Mouse (Mus musculus) hindbrain, postnatal 0 days (tissue): ENCODE results near the gene Katnbl1. TPM values are rescaled to one million over a fixed set of nuclear protein-coding genes. Genes with fewer than 3 reads are reported as not detected.

Experiments used
- ATAC-seq: fragments of 200-750 bp; cut with Nextera tagmentation; 2 replicates; pipeline ENCODE4 v1.8.0; 2017; ENCODE audit warnings: mild to moderate bottlenecking, moderate TSS enrichment, moderate library complexity
- DNase-seq: peaks from one replicate; pipeline ENCODE4 v3.0.0-alpha.2; 2015; ENCODE audit warnings: low spot score
- H3K27ac ChIP-seq: fragments of 300-500 bp; sonication (generic); 2 replicates; pipeline ENCODE4 v1.5.1; 2014; ENCODE audit warnings: mild to moderate bottlenecking
- H3K27me3 ChIP-seq: fragments of 300-500 bp; sonication (generic); 2 replicates; pipeline ENCODE4 v1.6.1; 2014; ENCODE audit warnings: low read length, mixed read lengths; ENCODE audit not compliant: insufficient read depth
- H3K36me3 ChIP-seq: fragments of 300-500 bp; sonication (generic); 2 replicates; pipeline ENCODE4 v1.6.1; 2014; ENCODE audit warnings: low read length, mixed read lengths; ENCODE audit not compliant: insufficient read depth
- H3K4me1 ChIP-seq: fragments of 300-500 bp; sonication (generic); 2 replicates; pipeline ENCODE4 v1.6.1; 2014; ENCODE audit warnings: antibody characterized with exemption, low read length, mixed read lengths; ENCODE audit not compliant: insufficient read depth
- H3K4me2 ChIP-seq: fragments of 300-500 bp; sonication (generic); 2 replicates; pipeline ENCODE4 v1.6.1; 2014; ENCODE audit warnings: low read depth, mild to moderate bottlenecking, low read length, moderate library complexity, mixed read lengths
- H3K4me3 ChIP-seq: fragments of 300-500 bp; sonication (generic); 2 replicates; pipeline ENCODE4 v1.5.1; 2014; ENCODE audit warnings: low read length
- H3K9ac ChIP-seq: fragments of 300-500 bp; sonication (generic); replicated peaks from 2 replicates; pipeline ENCODE4 v1.6.1; 2014; ENCODE audit warnings: mild to moderate bottlenecking, low read length, moderate library complexity, mixed read lengths
- H3K9me3 ChIP-seq: fragments of 300-500 bp; sonication (generic); 2 replicates; pipeline ENCODE4 v1.6.1; 2016; ENCODE audit warnings: low read length, mixed read lengths
- CTCF ChIP-seq: IDR thresholded peaks from 2 replicates; pipeline ENCODE4 v1.5.1; 2016; ENCODE audit warnings: antibody characterized with exemption, control low read depth, low read depth
- WGBS: fragments of 180-500 bp; shearing (Covaris S2); extraction: QIAGEN DNeasy Blood & Tissue Kit; methylation state at CpG from one replicate; pipeline ENCODE4 v1.1.7; 2014; 5-methylcytosine and 5-hydroxymethylcytosine counted together
- polyA plus RNA-seq: library from polyadenylated mRNA; unstranded; fragments of >200 nt; fragmentation: Nextera tagmentation; extraction: Ambion mirVana; gene quantifications from 2 replicates; pipeline ENCODE4 v1.2.1, GENCODE M21; 2015
- total RNA-seq: library from RNA; depleted of rRNA; stranded (reverse); fragments of >200 nt; gene quantifications from 2 replicates; pipeline ENCODE4 v1.2.3, GENCODE M21; 2014

Gene Katnbl1
- total and polyA plus RNA-seq, 2 experiments from 2014 or later, result 11.4 to 21.4 TPM

DNA sequence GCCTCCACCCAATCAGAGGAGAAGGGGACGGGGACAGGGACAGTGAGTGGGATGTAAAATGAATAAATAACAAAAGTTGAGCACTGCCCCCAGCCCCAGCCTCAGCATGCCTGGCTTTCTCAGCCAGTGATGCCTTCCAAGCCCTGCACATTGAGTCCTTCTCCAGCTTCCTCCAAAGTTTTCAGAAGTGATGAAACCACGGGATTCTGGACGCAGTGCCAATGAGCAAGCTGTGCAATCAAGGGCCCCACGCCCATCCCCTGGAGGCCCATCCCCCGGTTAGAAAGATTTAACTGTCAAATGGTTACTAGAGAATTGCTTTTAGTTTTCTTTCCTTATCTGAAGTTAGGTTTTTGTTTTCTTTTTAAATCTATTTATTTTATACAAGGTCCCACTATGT, 9.1 kb upstream of the Katnbl1 start:
- no peaks in the 10 kb centered on the region for H3K36me3 ChIP-seq
- H3K9ac ChIP-seq, result no peak overlapping the region
- TF ChIP-seq CTCF, result no peak
- H3K4me1 ChIP-seq, result peaks cover 8% of the 10 kb centered on the region; the same call in 1 of the 2 replicates
- H3K4me2 ChIP-seq, result no peak overlapping the region
- WGBS, result 56% methylated on average over 5 of the region's 5 CpGs
- no peaks in the 10 kb centered on the region for H3K9me3 ChIP-seq
- no peak overlapping the region for H3K27ac ChIP-seq
- no peaks in the 10 kb centered on the region for H3K27me3 ChIP-seq
- no peak overlapping the region for H3K4me3 ChIP-seq
- ATAC-seq (no peak), DNase-seq (no peak)

DNA sequence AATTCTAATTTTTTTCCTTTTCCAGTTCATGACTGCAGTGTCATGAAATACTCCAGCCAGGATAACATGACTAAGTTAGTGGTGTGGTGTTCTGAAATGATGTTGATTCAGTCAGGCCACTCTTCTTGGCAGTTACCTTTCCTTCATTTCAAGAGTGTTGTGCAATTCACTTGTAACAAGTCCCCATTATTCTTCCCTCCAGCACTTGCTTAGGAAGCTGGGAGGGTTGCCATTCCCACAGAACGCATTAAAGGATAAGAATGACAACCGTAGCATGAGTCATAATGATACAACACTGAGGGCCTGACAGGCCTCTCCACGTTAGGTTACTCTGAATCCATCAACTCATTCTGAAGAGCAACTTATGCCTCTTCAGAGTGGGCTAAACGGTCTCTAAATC, 5.9 kb upstream of the Katnbl1 start:
- no peak overlapping the region for H3K4me3 ChIP-seq
- peak; percentile 3 for DNase-seq
- WGBS, result 32% methylated on average over 4 of the region's 4 CpGs

DNA sequence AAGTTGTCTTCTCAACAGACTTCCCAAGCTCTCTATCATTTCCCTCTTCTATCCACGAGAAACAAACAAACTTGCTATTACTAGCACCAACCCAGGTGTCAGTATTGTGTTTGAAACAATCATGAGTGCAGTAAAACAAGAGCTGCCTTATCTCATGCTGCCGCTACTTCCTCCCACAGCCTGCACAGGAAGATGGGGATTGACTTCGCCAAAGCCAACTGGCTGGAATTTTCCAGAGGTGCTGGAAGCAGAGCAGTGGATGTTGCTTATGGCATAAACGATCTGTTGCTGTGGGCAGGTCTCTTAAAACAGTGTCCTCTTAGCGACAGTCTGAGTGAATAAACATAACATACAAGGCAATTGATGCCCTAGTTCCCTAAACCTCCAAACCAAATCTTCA, 4.4 kb upstream of the Katnbl1 start:
- no peaks in the 10 kb centered on the region for H3K4me1 ChIP-seq
- no peak for TF ChIP-seq CTCF
- ATAC-seq (no peak), DNase-seq (no peak)
- WGBS, result 72% methylated on average over 5 of the region's 5 CpGs
- H3K9ac ChIP-seq, result no peak overlapping the region
- no peak overlapping the region for H3K27ac ChIP-seq
- no peak overlapping the region for H3K4me3 ChIP-seq
- H3K36me3 ChIP-seq, result no peaks in the 10 kb centered on the region
- H3K4me2 ChIP-seq, result no peak overlapping the region
- H3K27me3 ChIP-seq, result no peaks in the 10 kb centered on the region
- H3K9me3 ChIP-seq, result no peaks in the 10 kb centered on the region

More for the DNA sequence above, 5.9 kb upstream of the Katnbl1 start:
- ATAC-seq, result peak; percentile 33; the same call in 1 of the 2 replicates
- Histone ChIP-seq H3K27me3 (no peaks in the 10 kb centered on the region), H3K36me3 (no peaks in the 10 kb centered on the region), H3K9me3 (no peaks in the 10 kb centered on the region), H3K9ac (no peak overlapping the region), H3K4me2 (no peak overlapping the region), H3K4me1 (no peaks in the 10 kb centered on the region), H3K27ac (no peak overlapping the region)
- no peak for TF ChIP-seq CTCF

- ATAC-seq, result no peak
- peak overlapping the region; percentile 73 for H3K4me2 ChIP-seq
- peaks cover 10% of the 10 kb centered on the region for H3K4me1 ChIP-seq
- no peaks in the 10 kb centered on the region for H3K27me3 ChIP-seq
- peak overlapping the region; percentile 96 for H3K9ac ChIP-seq
- no peak for TF ChIP-seq CTCF
- H3K36me3 ChIP-seq, result no peaks in the 10 kb centered on the region
- H3K4me3 ChIP-seq, result peak overlapping the region; percentile 91
- 44% methylated on average over 8 of the region's 8 CpGs for WGBS
- 0 out of 2 replicates have a peak overlapping the region, but pooled peaks have one; percentile 84 for H3K27ac ChIP-seq
- H3K9me3 ChIP-seq, result no peaks in the 10 kb centered on the region
- no peak for DNase-seq
Observed at GRCm38 (mm10) chr2:112380131-112380530, 1.1 kb downstream of the Katnbl1 start.

DNA sequence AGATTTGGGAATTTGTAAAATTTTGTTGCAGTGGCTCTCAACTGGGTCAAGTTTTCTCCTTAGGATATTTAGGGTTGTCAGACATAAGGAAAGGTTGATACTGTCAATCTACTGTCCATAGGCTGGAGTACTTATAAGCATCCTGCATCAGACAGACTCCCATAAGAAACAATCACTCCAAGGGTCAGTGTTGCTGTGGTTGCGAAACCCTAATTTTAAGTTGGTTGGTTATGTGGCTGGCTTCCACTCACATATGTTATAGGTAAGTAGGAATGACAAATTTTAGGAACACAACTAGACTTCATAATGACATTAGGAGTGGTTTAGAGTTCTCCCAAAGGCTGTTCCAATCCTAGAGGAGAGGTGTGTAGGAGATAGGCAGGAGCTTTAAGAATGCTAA, 2.2 kb downstream of the Katnbl1 start:
- Histone ChIP-seq H3K9ac (no peak overlapping the region), H3K27me3 (no peaks in the 10 kb centered on the region), H3K9me3 (no peaks in the 10 kb centered on the region), H3K36me3 (no peaks in the 10 kb centered on the region), H3K4me1 (peaks cover 10% of the 10 kb centered on the region), H3K27ac (no peak overlapping the region), H3K4me2 (no peak overlapping the region), H3K4me3 (no peak overlapping the region)
- no peak for ATAC-seq
- TF ChIP-seq CTCF, result no peak
- no peak for DNase-seq
- WGBS, result 98% methylated on average over 1 of the region's 1 CpGs

DNA sequence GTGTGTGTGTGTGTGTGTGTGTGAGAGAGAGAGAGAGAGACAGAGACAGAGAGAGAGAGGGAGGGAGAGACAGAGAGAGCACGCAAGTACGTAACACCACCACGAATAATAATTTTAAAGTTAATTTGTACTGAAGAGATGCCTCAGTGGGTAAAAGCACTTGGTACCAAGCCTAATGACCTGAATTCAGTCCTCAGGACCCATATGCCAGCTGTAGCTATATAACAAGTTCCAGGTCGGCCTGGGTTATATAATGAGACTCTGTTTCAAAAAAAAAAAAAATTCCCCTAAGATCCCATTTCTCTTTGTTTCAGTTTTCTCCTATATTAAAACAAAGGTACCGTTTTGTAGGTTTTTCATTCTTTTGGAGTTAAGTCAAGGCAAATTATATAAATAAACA, 11.8 kb downstream of the Katnbl1 start:
- Histone ChIP-seq H3K4me1 (no peaks in the 10 kb centered on the region), H3K9ac (no peak overlapping the region), H3K27ac (no peak overlapping the region), H3K4me3 (no peak overlapping the region), H3K36me3 (no peaks in the 10 kb centered on the region), H3K9me3 (no peaks in the 10 kb centered on the region), H3K27me3 (no peaks in the 10 kb centered on the region), H3K4me2 (no peak overlapping the region)
- TF ChIP-seq CTCF, result no peak
- ATAC-seq (no peak), DNase-seq (no peak)
- 79% methylated on average over 5 of the region's 5 CpGs for WGBS

DNA sequence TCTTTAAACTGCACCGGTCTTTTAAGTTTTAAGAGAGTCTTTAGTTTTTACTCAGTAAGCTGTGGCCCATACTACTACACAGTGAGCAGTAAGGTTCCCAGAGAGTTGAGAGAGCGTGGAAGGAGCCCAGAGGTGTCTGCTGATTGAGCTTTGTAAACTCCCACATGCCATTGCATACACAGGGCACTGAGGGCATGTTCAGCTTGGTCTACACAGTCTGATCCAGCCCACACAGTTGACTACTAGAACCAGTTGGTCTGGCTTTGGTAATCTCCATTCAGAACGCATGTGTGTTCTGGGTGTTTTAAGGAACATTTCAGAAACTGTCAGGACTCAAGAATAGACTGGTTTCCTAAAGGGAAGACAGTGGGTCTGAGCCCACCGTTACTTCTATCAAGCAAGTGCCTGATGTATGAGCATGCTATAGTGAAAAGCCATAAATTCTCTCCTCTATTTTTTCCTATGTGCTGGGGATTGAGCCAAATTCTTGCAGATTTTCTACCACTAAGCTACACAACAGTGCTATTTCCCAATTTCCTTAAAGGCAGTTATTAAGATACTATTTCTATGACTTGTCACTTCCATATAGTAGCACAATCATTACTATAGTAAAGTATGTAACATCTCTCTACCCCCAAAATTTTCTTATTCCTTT, 12.5 kb downstream of the Katnbl1 start:
- TF ChIP-seq CTCF, result no peak
- 90% methylated on average over 4 of the region's 4 CpGs for WGBS
- Histone ChIP-seq H3K4me3 (no peak overlapping the region), H3K4me2 (no peak overlapping the region), H3K27me3 (no peaks in the 10 kb centered on the region), H3K36me3 (no peaks in the 10 kb centered on the region), H3K4me1 (no peaks in the 10 kb centered on the region), H3K9ac (no peak overlapping the region), H3K27ac (no peak overlapping the region), H3K9me3 (no peaks in the 10 kb centered on the region)
- ATAC-seq (no peak), DNase-seq (no peak)
